ENCODE assay signal across 12 mouse cellular contexts in genomic region chr11:70266405-70266804, GRCm38 (mm10). TPM values are rescaled to one million over a fixed set of nuclear protein-coding genes. Genes with fewer than 3 reads are reported as not detected.
DNase-seq lines count a peak whose midpoint lies in the region; ATAC-seq and TF ChIP-seq lines count a peak whose summit lies in the region.
"Had no signal": no experiment of that assay in that cellular context is flagged by ENCODE, and none has a peak within 500 bp of the region (broad histone marks: within the 10 kb centered on the region; RNA-seq: fewer than 3 reads in every experiment).

No protein-coding gene starts in this region.

- TF ChIP-seq CTCF in thymus, adult 2 months (IDR thresholded peaks at IDR 0.05; ENCODE audit: borderline replicate concordance, control insufficient read depth, extremely low read depth, insufficient read depth, low read length, poor library complexity) = no peak

- H3K4me2 ChIP-seq in forebrain, embryonic 16.5 days (ENCODE audit: low read length) = no peak overlapping the region
- H3K4me2 ChIP-seq: midbrain, embryonic 15.5 days; neural tube, embryonic 15.5 days had no signal

- TF ChIP-seq POLR2A in thymus, adult 2 months (IDR thresholded peaks at IDR 0.05; ENCODE audit: control insufficient read depth, extremely low read depth, insufficient read depth, low read length, poor library complexity) = no peak

- peak; percentile 41 for DNase-seq in gastrocnemius, adult 18-20 months (ENCODE audit: low spot score)
- DNase-seq in gastrocnemius, postnatal 25 days = no peak
- DNase-seq in thymus, adult 2 months = no peak
- DNase-seq in thymus, postnatal 0 days (ENCODE audit: low spot score) = no peak
- DNase-seq in heart, postnatal 4 days = peak; percentile 69
- DNase-seq in left cerebral cortex, postnatal 10 days (ENCODE audit: extremely low spot score in 1 of 2, low spot score in 2 of 2) = no peak
- no peak for DNase-seq in left cerebral cortex, adult 18-20 months (ENCODE audit: low spot score in 2 of 2)
- DNase-seq: B cell, adult 2 months had no signal

- no peaks in the 10 kb centered on the region for H3K9me3 ChIP-seq in forebrain, embryonic 16.5 days (ENCODE audit: control insufficient read depth, low read length)
- H3K9me3 ChIP-seq: midbrain, embryonic 15.5 days; neural tube, embryonic 15.5 days had no signal

- ATAC-seq in forebrain, embryonic 16.5 days = no peak
- ATAC-seq: midbrain, embryonic 15.5 days had no signal

- intact Hi-C loops in left cerebral cortex, postnatal 10 days (cut with DNase I) = no loop called here

- H3K27me3 ChIP-seq in thymus, adult 2 months (ENCODE audit: control insufficient read depth, insufficient read depth, low read length) = no peaks in the 10 kb centered on the region
- no peaks in the 10 kb centered on the region for H3K27me3 ChIP-seq in forebrain, embryonic 16.5 days (replicated peaks; ENCODE audit: control insufficient read depth, insufficient read depth, low read length)
- H3K27me3 ChIP-seq: midbrain, embryonic 15.5 days had no signal

- no peak overlapping the region for H3K4me3 ChIP-seq in thymus, adult 2 months (ENCODE audit: control insufficient read depth, insufficient read depth, low read length)
- H3K4me3 ChIP-seq in forebrain, embryonic 16.5 days (replicated peaks; ENCODE audit: low read length) = no peak overlapping the region
- H3K4me3 ChIP-seq: midbrain, embryonic 15.5 days; neural tube, embryonic 15.5 days had no signal

- WGBS in thymus, adult 2 months = 94% methylated on average over 1 of the region's 1 CpGs
- WGBS in forebrain, embryonic 16.5 days = 67% methylated on average over 1 of the region's 1 CpGs

- peaks cover 22% of the 10 kb centered on the region for H3K4me1 ChIP-seq in thymus, adult 2 months (replicated peaks; ENCODE audit: control insufficient read depth, insufficient read depth, low read length)
- H3K4me1 ChIP-seq in forebrain, embryonic 16.5 days (replicated peaks; ENCODE audit: control insufficient read depth, insufficient read depth, low read length) = no peaks in the 10 kb centered on the region
- H3K4me1 ChIP-seq: midbrain, embryonic 15.5 days; neural tube, embryonic 15.5 days had no signal

- peak overlapping the region; percentile 91 for H3K27ac ChIP-seq in thymus, adult 2 months (ENCODE audit: control insufficient read depth, insufficient read depth, low read length)
- H3K27ac ChIP-seq in forebrain, embryonic 16.5 days (ENCODE audit: low read length) = no peak overlapping the region
- H3K27ac ChIP-seq: kidney, postnatal 0 days; midbrain, embryonic 15.5 days; neural tube, embryonic 15.5 days had no signal

- no peaks in the 10 kb centered on the region for H3K36me3 ChIP-seq in thymus, adult 2 months (ENCODE audit: control insufficient read depth, insufficient read depth, low read length)
- no peaks in the 10 kb centered on the region for H3K36me3 ChIP-seq in forebrain, embryonic 16.5 days (ENCODE audit: control insufficient read depth, insufficient read depth)
- H3K36me3 ChIP-seq: midbrain, embryonic 15.5 days; neural tube, embryonic 15.5 days had no signal

- no peak overlapping the region for H3K9ac ChIP-seq in forebrain, embryonic 16.5 days (replicated peaks; ENCODE audit: low read depth, low read length)
- H3K9ac ChIP-seq: midbrain, embryonic 15.5 days; neural tube, embryonic 15.5 days had no signal

RNA-seq across cellular contexts. Expression of gene Alox12, which starts 11.3 kb away (rescaled TPM):
- total RNA-seq in gastrocnemius, adult 18-20 months (2021) = 1 to 10 TPM; 1.2 to 1.5 TPM
- under 1 TPM; 0.67 to 0.80 TPM for total RNA-seq in gastrocnemius, postnatal 25 days (2021)
- polyA plus RNA-seq in thymus, adult 2 months (2012; rRNA removed) = 0.68 and 1.2 TPM in 2 replicates
- 0.54 and 0.61 TPM in 2 replicates for polyA plus RNA-seq in thymus, postnatal 0 days (2015; fragmentation: Nextera tagmentation; extraction: Ambion mirVana)
- 1 to 10 TPM; 2.8 to 3.0 TPM for total RNA-seq in heart, postnatal 4 days (2021)
- polyA plus RNA-seq in forebrain, embryonic 16.5 days (2015; fragmentation: Nextera tagmentation; extraction: Ambion mirVana) = 0.42 and 0.82 TPM in 2 replicates
- under 1 TPM; 0.32 to 0.41 TPM for total RNA-seq in left cerebral cortex, postnatal 10 days (2021)
- under 1 TPM; 0.44 to 0.47 TPM for total RNA-seq in left cerebral cortex, adult 18-20 months (2021)

RNA-seq across cellular contexts. Expression of gene Rnasek, which starts 26.8 kb away (rescaled TPM):
- total RNA-seq in gastrocnemius, adult 18-20 months (2021) = 100 to 1,000 TPM; 120 to 133 TPM
- 100 to 1,000 TPM in 1 of 2 experiments, 10 to 100 TPM in 1; 96.1 to 126 TPM for total RNA-seq in gastrocnemius, postnatal 25 days (2021)
- polyA plus RNA-seq in thymus, adult 2 months (2012; rRNA removed) = 173 and 186 TPM in 2 replicates
- 355 and 365 TPM in 2 replicates for polyA plus RNA-seq in thymus, postnatal 0 days (2015; fragmentation: Nextera tagmentation; extraction: Ambion mirVana)
- total RNA-seq in heart, postnatal 4 days (2021) = 10 to 100 TPM; 95.8 to 96.1 TPM
- 287 and 291 TPM in 2 replicates for polyA plus RNA-seq in forebrain, embryonic 16.5 days (2015; fragmentation: Nextera tagmentation; extraction: Ambion mirVana)
- 100 to 1,000 TPM; 279 to 285 TPM for total RNA-seq in left cerebral cortex, postnatal 10 days (2021)
- 100 to 1,000 TPM; 269 to 280 TPM for total RNA-seq in left cerebral cortex, adult 18-20 months (2021)

RNA-seq across cellular contexts. Expression of gene Gm21988, which starts 26.8 kb away (rescaled TPM):
- total RNA-seq in gastrocnemius, adult 18-20 months (2021) = 1 to 10 TPM; 3.2 to 3.3 TPM
- total RNA-seq in gastrocnemius, postnatal 25 days (2021) = 1 to 10 TPM; 2.4 to 3.0 TPM
- polyA plus RNA-seq in thymus, adult 2 months (2012; rRNA removed) = 11.1 and 11.6 TPM in 2 replicates
- polyA plus RNA-seq in thymus, postnatal 0 days (2015; fragmentation: Nextera tagmentation; extraction: Ambion mirVana) = 13.0 and 13.9 TPM in 2 replicates
- 1 to 10 TPM; 2.4 to 2.6 TPM for total RNA-seq in heart, postnatal 4 days (2021)
- 13.2 and 14.6 TPM in 2 replicates for polyA plus RNA-seq in forebrain, embryonic 16.5 days (2015; fragmentation: Nextera tagmentation; extraction: Ambion mirVana)
- total RNA-seq in left cerebral cortex, postnatal 10 days (2021) = 1 to 10 TPM; 6.0 to 8.7 TPM
- 1 to 10 TPM; 3.0 to 4.8 TPM for total RNA-seq in left cerebral cortex, adult 18-20 months (2021)

RNA-seq across cellular contexts. Expression of gene 0610010K14Rik, which starts 28.7 kb away (rescaled TPM):
- total RNA-seq in gastrocnemius, adult 18-20 months (2021) = 10 to 100 TPM; 30.3 to 30.7 TPM
- total RNA-seq in gastrocnemius, postnatal 25 days (2021) = 10 to 100 TPM; 26.9 to 36.2 TPM
- polyA plus RNA-seq in thymus, adult 2 months (2012; rRNA removed) = 150 and 153 TPM in 2 replicates
- polyA plus RNA-seq in thymus, postnatal 0 days (2015; fragmentation: Nextera tagmentation; extraction: Ambion mirVana) = 174 and 191 TPM in 2 replicates
- 10 to 100 TPM; 72.3 to 79.4 TPM for total RNA-seq in heart, postnatal 4 days (2021)
- polyA plus RNA-seq in forebrain, embryonic 16.5 days (2015; fragmentation: Nextera tagmentation; extraction: Ambion mirVana) = 174 and 180 TPM in 2 replicates
- 10 to 100 TPM; 53.7 to 54.1 TPM for total RNA-seq in left cerebral cortex, postnatal 10 days (2021)
- total RNA-seq in left cerebral cortex, adult 18-20 months (2021) = 10 to 100 TPM; 44.6 to 47.2 TPM

RNA-seq across cellular contexts. Expression of gene Bcl6b, which starts 36.8 kb away (rescaled TPM):
- 1 to 10 TPM in 1 of 2 experiments, under 1 TPM in 1; 0.82 to 5.1 TPM for total RNA-seq in gastrocnemius, adult 18-20 months (2021)
- 1 to 10 TPM; 4.1 to 6.2 TPM for total RNA-seq in gastrocnemius, postnatal 25 days (2021)
- 0.97 and 1.6 TPM in 2 replicates for polyA plus RNA-seq in thymus, adult 2 months (2012; rRNA removed)
- polyA plus RNA-seq in thymus, postnatal 0 days (2015; fragmentation: Nextera tagmentation; extraction: Ambion mirVana) = 1.9 and 2.2 TPM in 2 replicates
- total RNA-seq in heart, postnatal 4 days (2021) = 10 to 100 TPM; 47.0 to 53.6 TPM
- 6.9 and 8.1 TPM in 2 replicates for polyA plus RNA-seq in forebrain, embryonic 16.5 days (2015; fragmentation: Nextera tagmentation; extraction: Ambion mirVana)
- 1 to 10 TPM; 7.1 to 8.6 TPM for total RNA-seq in left cerebral cortex, postnatal 10 days (2021)
- total RNA-seq in left cerebral cortex, adult 18-20 months (2021) = 1 to 10 TPM; 1.2 to 3.2 TPM

Comparison
In these comparisons a context has a peak if more than half of its experiments do, and no peak if none do; other contexts are left out.
1. DNase-seq: peak in gastrocnemius, adult 18-20 months (single experiment) and heart, postnatal 4 days (single experiment); none in gastrocnemius, postnatal 25 days (single experiment), thymus, adult 2 months (single experiment), thymus, postnatal 0 days (single experiment), left cerebral cortex, postnatal 10 days (0 of 2) and left cerebral cortex, adult 18-20 months (0 of 2).